Mouse (Mus musculus): ENCODE measurements around the gene 2210418O10Rik. TPM values are rescaled to one million over a fixed set of nuclear protein-coding genes. Genes with fewer than 3 reads are reported as not detected.

2210418O10Rik gene
- 4.4 TPM for polyA plus RNA-seq (2017; shearing (Covaris generic))

GRCm38 (mm10) chr2:176226269-176226668, at the start of gene 2210418O10Rik:
2210418O10Rik (plus strand) TSS chr2:176226569.

Other genes starting within 250 kb of the 2210418O10Rik start
- gene Gm2004, start 76.7 kb upstream of the 2210418O10Rik start, polyA plus RNA-seq (2017; shearing (Covaris generic)) = not detected
- not detected for gene Gm11009, start 92.9 kb downstream of the 2210418O10Rik start, polyA plus RNA-seq (2017; shearing (Covaris generic))
- gene Gm14435, start 197.0 kb downstream of the 2210418O10Rik start, polyA plus RNA-seq (2017; shearing (Covaris generic)) = 5.5 TPM